Mouse (Mus musculus): ENCODE measurements around the gene Adam8. TPM values are rescaled to one million over a fixed set of nuclear protein-coding genes. Genes with fewer than 3 reads are reported as not detected.

Gene Adam8
- polyA plus RNA-seq, 1 experiment = 3.7 TPM

DNA sequence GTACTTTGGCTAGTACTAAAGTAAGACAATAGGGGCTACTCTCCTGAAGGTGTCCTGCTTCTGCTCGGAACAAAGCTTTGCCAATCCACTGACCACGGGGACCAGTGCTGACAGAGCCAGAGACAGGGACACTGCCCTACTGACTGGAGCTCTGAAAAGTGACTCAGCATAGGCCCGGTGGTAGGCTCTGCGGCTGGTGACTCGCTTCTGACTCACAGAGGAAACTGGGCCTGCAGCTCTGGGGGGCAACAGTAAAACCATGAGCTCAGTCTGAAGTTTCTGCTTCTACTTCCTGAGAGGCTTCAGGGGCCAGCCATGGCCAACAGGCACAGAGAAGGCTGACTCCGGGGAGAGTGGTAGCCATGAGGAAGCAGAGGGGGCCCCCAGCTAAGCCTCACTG lies 20.9 kb downstream of the Adam8 start:
- H3K79me2 ChIP-seq (ENCODE audit: control insufficient read depth, insufficient read depth) = no peaks in the 10 kb centered on the region
- no peak overlapping the region for H3ac ChIP-seq (ENCODE audit: control insufficient read depth, insufficient read length, low read depth)
- H3K79me3 ChIP-seq (ENCODE audit: low read depth) = no peaks in the 10 kb centered on the region
- H3K4me3 ChIP-seq (ENCODE audit: insufficient read depth, poor library complexity, severe bottlenecking) = no peak overlapping the region
- no peaks in the 10 kb centered on the region for H3K36me3 ChIP-seq (ENCODE audit: control insufficient read depth, insufficient read depth)
- TF ChIP-seq CEBPB (IDR thresholded peaks at IDR 0.05; ENCODE audit: low read depth) (no peak), MAX (IDR thresholded peaks at IDR 0.05) (peak; percentile 71), FOSL1 (IDR thresholded peaks at IDR 0.05; ENCODE audit: insufficient read depth, low read length, poor library complexity, severe bottlenecking) (peak; percentile 99), CTCF (IDR thresholded peaks at IDR 0.05; ENCODE audit: control insufficient read depth, insufficient read depth, insufficient read length) (no peak), MYOG (IDR thresholded peaks at IDR 0.05; ENCODE audit: control insufficient read depth, extremely low read depth, insufficient read length) (no peak), MYOD1 (IDR thresholded peaks at IDR 0.05; ENCODE audit: control insufficient read depth, insufficient read length, low read depth) (peak; percentile 60)
- no peaks in the 10 kb centered on the region for H3K27me3 ChIP-seq (ENCODE audit: control insufficient read depth, insufficient read depth, insufficient read length)

DNA sequence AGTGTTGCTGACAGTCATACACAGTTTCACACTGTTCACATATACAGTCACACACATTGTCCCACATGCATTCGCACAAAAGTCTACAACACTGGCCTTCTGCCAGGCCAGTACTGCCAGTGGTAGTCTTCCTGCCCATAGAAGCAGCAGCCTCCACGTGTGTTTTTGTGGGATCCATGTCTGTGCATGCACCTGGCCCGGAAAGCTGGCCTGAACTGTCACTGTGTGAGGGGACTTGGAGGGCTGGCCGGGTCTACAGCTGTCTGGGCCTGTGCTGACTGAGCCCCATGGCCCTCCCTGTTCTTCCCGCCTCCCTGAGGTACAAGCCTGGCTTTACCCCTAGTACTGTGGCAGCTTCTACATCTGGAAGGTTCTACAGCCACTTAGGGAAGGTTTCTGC lies 21.4 kb downstream of the Adam8 start:
- Histone ChIP-seq H3K27me3 (ENCODE audit: control insufficient read depth, insufficient read depth, insufficient read length) (no peaks in the 10 kb centered on the region), H3K4me3 (ENCODE audit: insufficient read depth, poor library complexity, severe bottlenecking) (no peak overlapping the region), H3K79me3 (ENCODE audit: low read depth) (no peaks in the 10 kb centered on the region), H3ac (ENCODE audit: control insufficient read depth, insufficient read length, low read depth) (peak overlapping the region; percentile 14), H3K36me3 (ENCODE audit: control insufficient read depth, insufficient read depth) (no peaks in the 10 kb centered on the region), H3K79me2 (ENCODE audit: control insufficient read depth, insufficient read depth) (no peaks in the 10 kb centered on the region)
- TF ChIP-seq MYOD1 (IDR thresholded peaks at IDR 0.05; ENCODE audit: control insufficient read depth, insufficient read length, low read depth) (peak; percentile 6), USF1 (IDR thresholded peaks at IDR 0.05; ENCODE audit: low read depth) (no peak)

DNA sequence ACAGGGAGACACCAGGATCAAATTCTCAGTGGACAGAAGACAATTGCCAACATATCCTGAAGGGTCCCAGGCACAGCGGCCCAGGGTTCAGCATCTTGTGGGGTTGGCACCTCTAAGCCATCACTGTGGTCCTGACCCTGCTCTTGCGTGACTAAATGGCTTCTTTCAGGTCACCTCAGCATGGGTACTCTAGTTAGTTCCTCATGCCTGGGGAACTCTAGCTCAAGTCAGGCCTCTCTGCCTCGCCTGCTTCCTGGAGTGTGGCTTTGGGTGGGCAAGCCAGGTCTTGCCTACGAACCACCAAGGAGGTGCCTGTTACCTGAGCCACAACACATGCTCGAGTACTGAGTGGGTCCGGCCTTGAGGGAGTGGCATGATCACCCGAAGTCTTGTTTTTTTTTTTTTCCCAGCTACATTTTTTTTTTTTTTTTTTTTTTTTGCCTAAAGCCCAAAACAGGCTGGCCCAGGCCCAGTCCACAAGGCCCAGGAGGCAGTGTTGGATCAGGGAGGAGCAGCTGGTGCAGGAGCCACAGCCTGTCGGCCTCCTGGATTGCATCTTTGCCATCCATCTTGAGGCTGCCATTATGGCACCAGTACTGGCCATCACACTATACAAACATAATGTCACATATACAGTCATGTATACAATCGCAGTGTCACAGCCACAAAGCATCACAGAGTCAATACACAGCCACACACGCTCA lies 22.0 kb downstream of the Adam8 start:
- Histone ChIP-seq H3K79me3 (ENCODE audit: low read depth) (no peaks in the 10 kb centered on the region), H3ac (ENCODE audit: control insufficient read depth, insufficient read length, low read depth) (peak overlapping the region; percentile 10), H3K36me3 (ENCODE audit: control insufficient read depth, insufficient read depth) (no peaks in the 10 kb centered on the region), H3K4me3 (ENCODE audit: insufficient read depth, poor library complexity, severe bottlenecking) (no peak overlapping the region), H3K79me2 (ENCODE audit: control insufficient read depth, insufficient read depth) (no peaks in the 10 kb centered on the region), H3K27me3 (ENCODE audit: control insufficient read depth, insufficient read depth, insufficient read length) (no peaks in the 10 kb centered on the region)
- TF ChIP-seq MAX (IDR thresholded peaks at IDR 0.05) = no peak
- TF ChIP-seq FOSL1 (IDR thresholded peaks at IDR 0.05; ENCODE audit: insufficient read depth, low read length, poor library complexity, severe bottlenecking) = no peak
- TF ChIP-seq CEBPB (IDR thresholded peaks at IDR 0.05; ENCODE audit: low read depth) = no peak
- TF ChIP-seq CTCF (IDR thresholded peaks at IDR 0.05; ENCODE audit: control insufficient read depth, insufficient read depth, insufficient read length) = no peak
- TF ChIP-seq MYOD1 (IDR thresholded peaks at IDR 0.05; ENCODE audit: control insufficient read depth, insufficient read length, low read depth) = no peak
- no peak for TF ChIP-seq MYOG (IDR thresholded peaks at IDR 0.05; ENCODE audit: control insufficient read depth, extremely low read depth, insufficient read length)
- no peak for TF ChIP-seq USF1 (IDR thresholded peaks at IDR 0.05; ENCODE audit: low read depth)

DNA sequence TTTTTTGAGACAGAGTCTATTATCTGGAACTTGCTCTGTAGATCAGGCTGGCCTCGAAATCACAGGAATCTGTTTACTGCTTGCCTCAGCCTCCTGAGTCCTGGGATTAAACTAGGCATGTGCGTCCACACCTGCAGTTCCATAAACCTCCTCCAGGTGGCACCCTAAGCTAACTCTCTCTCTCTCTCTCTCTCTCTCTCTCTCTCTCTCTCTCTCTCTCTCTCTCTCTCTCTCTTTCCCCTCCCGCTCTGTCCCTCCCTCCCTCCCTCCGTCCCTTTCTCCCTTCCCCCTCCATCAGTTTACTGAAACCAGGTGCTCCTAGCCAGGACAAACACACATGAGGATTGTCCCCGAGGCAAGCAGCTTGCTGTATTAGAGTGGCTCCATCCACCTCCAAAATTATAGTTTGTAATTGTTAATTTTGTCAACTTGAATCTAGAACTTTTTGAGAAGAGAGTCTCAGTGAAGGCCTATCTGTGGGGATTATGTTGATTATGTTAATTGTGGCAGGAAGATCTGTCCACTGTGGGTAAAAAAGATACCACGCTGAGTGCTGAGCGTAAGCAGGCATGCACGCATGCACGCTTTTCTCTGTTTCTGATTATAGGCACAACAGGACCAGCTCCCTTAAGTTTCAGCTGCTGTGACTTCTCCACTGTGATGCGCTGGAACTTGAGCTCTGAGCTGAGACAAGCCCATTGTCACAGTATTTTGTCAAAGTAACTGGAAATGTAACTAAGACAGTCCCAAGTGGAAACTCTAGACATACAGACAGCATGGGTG lies 22.8 kb downstream of the Adam8 start:
- no peaks in the 10 kb centered on the region for H3K36me3 ChIP-seq (ENCODE audit: control insufficient read depth, insufficient read depth)
- peak; percentile 56 for TF ChIP-seq CTCF (IDR thresholded peaks at IDR 0.05; ENCODE audit: control insufficient read depth, insufficient read depth, insufficient read length)
- no peak for TF ChIP-seq MYOG (IDR thresholded peaks at IDR 0.05; ENCODE audit: control insufficient read depth, extremely low read depth, insufficient read length)
- TF ChIP-seq FOSL1 (IDR thresholded peaks at IDR 0.05; ENCODE audit: insufficient read depth, low read length, poor library complexity, severe bottlenecking) = no peak
- TF ChIP-seq CEBPB (IDR thresholded peaks at IDR 0.05; ENCODE audit: low read depth) = no peak
- TF ChIP-seq USF1 (IDR thresholded peaks at IDR 0.05; ENCODE audit: low read depth) = no peak
- TF ChIP-seq MAX (IDR thresholded peaks at IDR 0.05) = peak; percentile 47
- no peak overlapping the region for H3ac ChIP-seq (ENCODE audit: control insufficient read depth, insufficient read length, low read depth)
- H3K27me3 ChIP-seq (ENCODE audit: control insufficient read depth, insufficient read depth, insufficient read length) = no peaks in the 10 kb centered on the region
- H3K79me2 ChIP-seq (ENCODE audit: control insufficient read depth, insufficient read depth) = no peaks in the 10 kb centered on the region
- H3K4me3 ChIP-seq (ENCODE audit: insufficient read depth, poor library complexity, severe bottlenecking) = no peak overlapping the region
- H3K79me3 ChIP-seq (ENCODE audit: low read depth) = no peaks in the 10 kb centered on the region

DNA sequence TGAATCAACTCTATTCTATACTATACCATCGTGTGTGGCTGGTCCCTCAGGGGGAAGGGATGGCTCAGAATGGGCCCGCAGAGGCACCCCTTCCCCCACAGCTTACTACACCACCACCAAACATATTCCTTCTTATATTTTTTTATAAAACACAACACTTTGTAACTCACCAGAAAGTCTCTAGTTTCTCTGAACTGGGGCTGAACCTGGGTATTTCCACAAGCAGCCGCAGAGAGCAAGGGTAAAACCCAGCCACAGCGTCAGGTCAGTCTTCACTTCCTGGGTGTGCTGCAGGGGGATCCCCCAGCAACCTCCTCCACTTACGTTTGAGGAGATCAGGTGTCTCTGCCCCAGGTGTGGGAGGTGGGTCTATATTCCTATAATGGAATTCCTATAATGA lies 23.9 kb downstream of the Adam8 start:
- no peaks in the 10 kb centered on the region for H3K36me3 ChIP-seq (ENCODE audit: control insufficient read depth, insufficient read depth)
- TF ChIP-seq CTCF (IDR thresholded peaks at IDR 0.05; ENCODE audit: control insufficient read depth, insufficient read depth, insufficient read length) = no peak
- no peak for TF ChIP-seq FOSL1 (IDR thresholded peaks at IDR 0.05; ENCODE audit: insufficient read depth, low read length, poor library complexity, severe bottlenecking)
- TF ChIP-seq MYOG (IDR thresholded peaks at IDR 0.05; ENCODE audit: control insufficient read depth, extremely low read depth, insufficient read length) = no peak
- no peak for TF ChIP-seq CEBPB (IDR thresholded peaks at IDR 0.05; ENCODE audit: low read depth)
- no peak for TF ChIP-seq MAX (IDR thresholded peaks at IDR 0.05)
- no peak for TF ChIP-seq USF1 (IDR thresholded peaks at IDR 0.05; ENCODE audit: low read depth)
- no peak for TF ChIP-seq MYOD1 (IDR thresholded peaks at IDR 0.05; ENCODE audit: control insufficient read depth, insufficient read length, low read depth)
- H3K27me3 ChIP-seq (ENCODE audit: control insufficient read depth, insufficient read depth, insufficient read length) = no peaks in the 10 kb centered on the region
- H3ac ChIP-seq (ENCODE audit: control insufficient read depth, insufficient read length, low read depth) = no peak overlapping the region
- H3K4me3 ChIP-seq (ENCODE audit: insufficient read depth, poor library complexity, severe bottlenecking) = no peak overlapping the region
- H3K79me2 ChIP-seq (ENCODE audit: control insufficient read depth, insufficient read depth) = no peaks in the 10 kb centered on the region
- H3K79me3 ChIP-seq (ENCODE audit: low read depth) = no peaks in the 10 kb centered on the region
